Mouse (Mus musculus) C2C12 (cell line): ENCODE results near the gene Anks6.

Experiments used
- CEBPB ChIP-seq: IDR thresholded peaks from one replicate; pipeline ENCODE4 v1.6.1; 2011; ENCODE audit warnings: low read depth, mild to moderate bottlenecking, control low read depth, moderate library complexity
- CTCF ChIP-seq: IDR thresholded peaks from one replicate; pipeline ENCODE4 v1.5.1; 2011; ENCODE audit not compliant: control insufficient read depth, insufficient read depth, insufficient read length
- FOSL1 ChIP-seq: IDR thresholded peaks from one replicate; pipeline ENCODE4 v1.8.0; 2011; ENCODE audit warnings: mild to moderate bottlenecking, low read length; ENCODE audit not compliant: poor library complexity, insufficient read depth, severe bottlenecking
- MAX ChIP-seq: IDR thresholded peaks from one replicate; pipeline ENCODE4 v1.6.1; 2011; ENCODE audit warnings: mild to moderate bottlenecking, control low read depth
- MYOD1 ChIP-seq: IDR thresholded peaks from one replicate; pipeline ENCODE4 v1.6.1; 2011; ENCODE audit warnings: low read depth; ENCODE audit not compliant: control insufficient read depth, insufficient read length
- MYOG ChIP-seq: IDR thresholded peaks from one replicate; pipeline ENCODE4 v1.6.1; 2011; ENCODE audit not compliant: control insufficient read depth, insufficient read length; ENCODE audit errors: extremely low read depth
- USF1 ChIP-seq: IDR thresholded peaks from one replicate; pipeline ENCODE4 v1.6.1; 2011; ENCODE audit warnings: low read depth, mild to moderate bottlenecking, control low read depth, moderate library complexity

- TF ChIP-seq CTCF (no peak), MAX (no peak), FOSL1 (no peak), CEBPB (no peak), USF1 (no peak), MYOG (no peak), MYOD1 (no peak)
These were observed 65.3 kb downstream of the Anks6 start for GRCm38 (mm10) chr4:46991959-46992316.
